Mouse (Mus musculus): ENCODE measurements at regions not wholly inside any gene's neighbourhood (a gene's known extent, or its start where the extent isn't known, plus 50 kb on each side); places are given as distances from the start of the nearest gene placed in this dataset.

GRCm38 (mm10) chr7:111322901-111323300 is 240.1 kb upstream of the Eif4g2 start:
- no peak for DNase-seq

DNA sequence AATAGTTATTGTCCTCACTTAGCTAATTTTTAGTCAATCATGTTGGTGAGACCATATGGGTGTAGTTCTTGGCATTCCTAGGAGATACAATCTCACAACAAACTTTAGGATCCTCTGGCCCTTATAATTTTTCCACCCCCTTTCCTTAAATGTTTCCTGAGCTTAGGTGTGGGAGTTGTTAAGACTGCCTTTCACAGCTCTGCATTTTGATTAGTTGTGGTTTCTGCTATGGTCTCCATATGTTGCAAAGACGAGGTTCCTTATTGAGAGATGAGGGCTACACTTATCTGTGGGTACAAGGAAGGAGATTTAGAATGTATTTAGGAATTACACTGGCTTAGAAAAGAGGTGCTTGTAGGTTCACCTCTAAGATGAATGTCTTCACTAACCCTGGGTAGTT is 237.1 kb upstream of the Eif4g2 start:
- no peak for DNase-seq

DNA sequence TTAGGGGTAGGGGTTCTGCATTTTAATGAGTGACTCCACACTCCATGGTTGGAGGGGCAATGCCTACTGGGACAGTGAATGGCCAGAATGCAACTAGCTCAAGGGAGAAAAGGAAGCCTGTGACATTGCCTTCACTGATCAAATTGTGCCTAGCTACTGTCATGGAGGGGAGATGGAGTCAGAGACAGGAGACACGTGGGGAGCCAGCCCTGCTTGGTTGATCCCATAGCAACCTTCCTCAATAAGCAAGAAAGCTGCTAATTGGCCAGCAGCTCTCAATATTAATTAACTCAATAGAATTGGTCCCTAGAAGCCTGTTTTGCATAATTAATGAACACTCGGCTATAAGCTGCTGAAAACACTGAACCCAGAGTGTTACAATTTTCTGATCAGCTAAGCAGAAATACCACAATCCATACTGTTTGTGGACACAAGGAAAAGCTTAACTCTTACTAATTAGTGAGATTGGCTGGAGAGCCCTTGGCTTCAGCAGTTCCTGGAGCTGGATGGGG is 233.7 kb upstream of the Eif4g2 start:
- DNase-seq, result no peak

- no peak for DNase-seq
Observed at GRCm38 (mm10) chr7:111313921-111314320, 231.1 kb upstream of the Eif4g2 start.

DNA sequence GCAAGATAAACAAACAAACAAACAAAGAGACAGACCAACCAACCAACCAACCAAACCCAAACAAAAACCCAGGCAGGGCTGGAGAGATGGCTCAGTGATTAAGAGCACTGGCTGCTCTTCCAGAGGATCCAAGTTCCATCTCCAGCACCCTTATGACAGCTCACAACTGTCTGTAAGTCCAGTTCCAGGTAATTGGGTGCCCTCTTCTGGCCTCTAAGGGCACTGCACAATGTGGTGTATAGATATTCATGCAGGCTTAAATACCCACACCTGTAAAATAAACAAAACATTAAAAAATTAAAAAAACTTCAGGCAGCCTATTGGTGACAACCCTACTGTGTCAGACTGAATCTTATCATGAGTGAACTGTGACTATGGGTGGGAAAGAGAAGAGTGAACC is 222.4 kb upstream of the Eif4g2 start:
- no peak for DNase-seq

DNA sequence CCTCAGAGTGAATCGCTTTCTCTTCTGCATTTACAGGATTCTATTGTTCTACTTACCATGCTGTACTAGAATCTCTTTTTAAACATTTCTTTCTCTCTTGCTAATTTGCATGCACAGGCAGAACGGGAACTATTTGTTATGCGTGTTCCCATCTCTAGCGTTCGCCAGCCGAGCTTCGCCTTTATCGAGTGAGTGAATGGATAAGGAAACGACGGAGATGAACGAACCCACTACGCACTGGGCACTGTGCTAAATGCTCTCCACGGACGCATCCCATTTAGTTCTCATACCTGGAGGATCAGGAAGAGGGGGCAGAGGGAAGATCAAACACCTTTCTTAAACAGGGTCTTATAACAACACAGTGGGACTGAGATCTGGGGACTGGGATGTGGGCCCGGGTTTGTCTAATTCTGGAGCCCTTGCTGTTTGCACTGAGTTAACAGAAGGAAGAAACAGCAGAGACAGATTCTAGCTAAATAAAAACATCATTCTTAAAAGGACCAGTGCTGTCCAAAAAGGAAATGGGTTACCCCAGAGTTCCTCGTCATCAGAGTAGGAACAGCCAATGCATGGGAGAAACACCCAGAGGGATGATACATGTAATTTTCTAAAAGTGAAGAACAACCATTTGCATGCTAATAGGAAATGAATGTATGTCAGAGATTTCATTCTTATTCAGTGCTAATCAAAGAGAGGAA is 219.1 kb upstream of the Eif4g2 start:
- DNase-seq, result no peak

- DNase-seq, result no peak
Observed at GRCm38 (mm10) chr7:111297174-111297902, 214.5 kb upstream of the Eif4g2 start.

- DNase-seq, result peak; percentile 31
Observed at GRCm38 (mm10) chr7:111283411-111283955, 200.7 kb upstream of the Eif4g2 start.

- DNase-seq, result peak; percentile 77
Observed at GRCm38 (mm10) chr7:111282314-111282713, 199.5 kb upstream of the Eif4g2 start.

DNA sequence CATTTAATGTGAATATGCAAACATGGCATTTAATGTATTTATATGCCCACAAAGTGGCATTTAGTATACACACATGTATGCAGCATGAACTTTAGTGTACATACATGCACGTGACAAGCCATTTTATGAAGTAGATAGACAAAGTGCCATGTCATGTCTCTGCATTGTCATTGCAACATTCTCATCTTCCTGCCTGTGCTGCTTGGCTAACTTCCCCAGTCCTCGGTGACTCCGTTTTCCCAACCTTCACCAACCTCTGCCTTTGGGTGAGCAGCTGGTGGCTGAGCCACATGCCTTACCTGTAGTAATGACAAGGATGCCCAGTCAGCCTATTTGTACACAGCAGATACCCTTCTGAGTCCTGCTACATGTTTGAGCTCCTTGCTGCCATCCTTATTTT is 194.9 kb upstream of the Eif4g2 start:
- DNase-seq, result no peak

- DNase-seq, result no peak
Observed at GRCm38 (mm10) chr7:111273839-111274238, 191.0 kb upstream of the Eif4g2 start.

DNA sequence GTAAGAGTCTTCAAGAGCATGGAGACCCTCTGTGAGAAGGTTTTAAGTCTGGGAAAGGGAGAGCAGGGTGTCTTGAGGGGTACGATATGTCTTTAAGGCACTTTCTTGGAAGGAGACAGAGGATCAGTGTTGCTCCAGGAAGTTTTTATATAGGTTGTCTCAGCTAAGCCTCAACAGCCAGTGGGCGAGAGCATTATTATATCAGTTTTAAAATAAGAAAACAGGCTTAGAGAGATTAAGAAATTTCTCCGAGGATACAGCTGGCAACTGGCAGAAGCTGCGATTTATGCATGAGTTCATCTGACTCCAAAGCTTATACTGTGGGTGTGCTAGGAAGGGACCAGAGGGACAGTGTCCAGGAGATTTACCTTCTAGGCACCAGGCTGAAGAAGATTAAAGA is 188.0 kb upstream of the Eif4g2 start:
- DNase-seq, result no peak

DNA sequence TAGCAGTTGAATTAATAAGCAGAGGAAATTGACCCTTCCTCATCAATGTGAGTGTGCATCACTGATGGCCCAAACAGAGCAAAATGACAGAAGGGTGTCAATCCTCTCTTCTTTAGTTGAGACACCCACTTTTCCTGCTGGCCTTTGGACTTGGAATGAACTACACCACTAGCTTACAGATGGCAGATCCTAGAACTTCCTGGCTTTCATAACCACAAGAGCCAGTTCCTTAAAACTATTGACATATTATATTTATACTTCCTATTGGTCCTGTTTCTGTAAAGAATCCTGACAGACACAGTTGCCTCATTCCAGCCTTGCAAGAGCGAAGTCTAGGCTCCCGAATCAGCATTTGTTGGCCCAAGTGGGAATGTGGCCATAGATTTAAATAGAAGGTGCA is 185.4 kb upstream of the Eif4g2 start:
- no peak for DNase-seq

DNA sequence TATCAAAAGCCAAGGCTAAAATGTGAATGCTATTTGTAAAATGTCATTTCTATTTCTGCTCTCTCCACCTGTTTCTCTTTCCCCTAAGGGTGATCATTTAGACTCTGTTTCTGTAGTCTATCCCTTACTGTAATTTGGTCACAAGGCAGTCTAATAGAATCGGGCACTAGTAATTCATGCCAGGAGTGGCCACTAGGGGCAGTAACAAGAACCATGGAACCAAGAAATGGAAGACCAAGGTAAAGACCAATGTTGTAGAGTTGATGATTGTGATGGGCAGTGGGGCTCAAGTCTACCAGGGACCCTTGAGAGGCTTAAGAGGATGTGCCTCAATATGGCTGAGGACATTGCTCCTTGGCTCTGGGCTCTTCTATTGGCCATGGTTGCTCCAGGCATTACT is 180.5 kb upstream of the Eif4g2 start:
- DNase-seq, result no peak

DNA sequence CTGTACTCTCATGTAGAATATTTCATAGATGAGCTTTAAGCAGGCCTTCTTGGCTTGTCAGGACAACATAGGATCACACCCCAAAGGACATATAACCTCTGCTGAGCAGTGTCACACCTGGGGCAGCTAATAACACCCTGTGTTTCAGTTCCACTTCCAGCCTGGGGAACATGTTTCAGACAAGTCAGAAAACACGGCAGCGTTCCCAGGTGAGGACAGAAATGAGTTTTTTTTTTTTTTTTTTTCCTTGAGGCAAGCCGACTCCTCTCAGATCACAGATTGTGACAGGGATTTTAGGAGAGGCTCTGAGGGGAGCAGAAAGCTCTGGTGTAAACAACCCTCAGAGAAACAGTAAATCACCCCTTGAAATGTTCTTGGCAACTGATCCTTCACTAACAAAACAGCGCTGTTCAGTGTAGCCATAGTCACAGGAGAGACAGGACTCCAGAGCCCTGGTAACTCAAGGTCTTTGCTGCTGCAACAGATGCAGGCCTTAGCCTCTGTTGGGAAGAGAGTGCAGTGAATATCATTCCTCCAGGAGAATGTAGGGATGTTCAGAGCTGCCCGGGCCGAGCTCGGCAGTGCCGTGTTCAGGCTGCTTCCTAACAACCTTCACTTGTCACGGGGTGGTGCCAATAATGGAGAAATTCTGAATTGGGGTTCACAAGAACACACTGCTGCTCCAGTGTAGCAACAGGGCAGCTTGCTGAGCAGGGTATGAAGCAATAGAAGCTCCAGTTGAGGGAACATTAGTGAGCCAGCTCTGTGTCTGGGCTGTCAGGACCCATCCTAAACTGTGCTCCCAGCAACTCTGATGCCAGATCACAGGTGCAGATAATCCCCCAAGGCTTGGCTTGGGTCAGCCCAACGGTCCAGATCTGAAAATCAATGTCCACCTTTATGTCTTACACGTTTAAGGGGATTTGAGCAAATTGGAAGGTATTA is 177.1 kb upstream of the Eif4g2 start:
- DNase-seq, result no peak

GRCm38 (mm10) chr7:111257842-111258241 is 175.0 kb upstream of the Eif4g2 start:
- no peak for DNase-seq

GRCm38 (mm10) chr7:111256199-111256598 is 173.4 kb upstream of the Eif4g2 start:
- no peak for DNase-seq

DNA sequence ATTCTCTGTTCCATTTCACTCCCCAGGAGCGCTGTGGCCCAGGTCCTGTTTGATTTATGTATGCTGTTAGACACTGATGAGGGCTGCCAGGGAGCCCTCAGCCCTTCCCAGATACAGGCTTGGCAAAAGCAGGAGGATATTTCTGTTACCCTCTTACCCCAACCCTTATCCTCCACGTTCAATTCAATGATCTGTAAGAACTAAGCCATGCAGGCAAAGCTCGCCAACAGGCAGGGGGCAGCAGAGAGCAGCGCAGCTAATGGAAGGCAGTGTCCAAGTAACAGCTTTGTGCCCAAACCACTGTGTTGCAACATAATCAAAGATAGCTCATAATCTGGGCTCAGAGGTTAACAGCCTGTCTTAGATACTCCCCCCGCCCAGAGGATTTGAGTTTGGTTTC is 166.8 kb upstream of the Eif4g2 start:
- DNase-seq, result peak; percentile 91

DNA sequence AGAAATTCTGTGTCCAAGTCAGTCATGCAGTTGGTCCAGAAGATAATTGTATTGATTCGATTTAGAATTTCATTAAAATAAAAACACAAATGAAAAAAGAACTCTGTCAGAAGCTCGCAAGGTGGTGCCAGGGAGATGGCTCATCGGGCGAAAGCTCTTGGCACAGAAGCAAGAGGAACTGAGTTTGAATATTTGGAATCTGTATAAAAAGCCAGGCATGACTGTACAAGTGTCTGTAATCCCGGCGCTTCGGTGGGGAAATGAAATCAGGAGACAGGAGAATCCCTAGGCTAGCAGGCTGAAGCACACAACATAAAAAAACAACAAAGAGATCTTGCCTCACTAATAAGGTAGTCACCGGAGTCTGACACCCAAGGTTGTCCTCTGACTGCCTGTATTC is 162.7 kb upstream of the Eif4g2 start:
- no peak for DNase-seq

DNA sequence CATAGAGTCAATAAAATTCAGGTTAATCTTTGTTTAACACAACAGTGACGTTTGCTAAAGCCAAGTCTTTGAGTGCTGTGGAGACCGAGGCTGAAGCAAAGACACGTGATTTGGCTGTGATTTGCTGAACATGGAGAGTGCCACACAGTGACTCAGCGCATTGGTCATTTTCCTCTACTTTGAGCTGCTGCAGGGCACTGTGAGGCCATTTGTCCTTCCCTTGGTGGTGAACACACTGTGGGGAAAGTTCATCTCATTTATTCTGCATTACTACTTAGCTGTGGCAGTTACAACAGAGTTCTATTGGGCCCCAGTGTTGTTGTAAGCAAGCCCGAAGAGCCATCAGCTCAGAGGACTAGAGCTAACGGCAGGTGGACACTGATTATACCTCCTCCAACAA is 162.2 kb upstream of the Eif4g2 start:
- no peak for DNase-seq

DNA sequence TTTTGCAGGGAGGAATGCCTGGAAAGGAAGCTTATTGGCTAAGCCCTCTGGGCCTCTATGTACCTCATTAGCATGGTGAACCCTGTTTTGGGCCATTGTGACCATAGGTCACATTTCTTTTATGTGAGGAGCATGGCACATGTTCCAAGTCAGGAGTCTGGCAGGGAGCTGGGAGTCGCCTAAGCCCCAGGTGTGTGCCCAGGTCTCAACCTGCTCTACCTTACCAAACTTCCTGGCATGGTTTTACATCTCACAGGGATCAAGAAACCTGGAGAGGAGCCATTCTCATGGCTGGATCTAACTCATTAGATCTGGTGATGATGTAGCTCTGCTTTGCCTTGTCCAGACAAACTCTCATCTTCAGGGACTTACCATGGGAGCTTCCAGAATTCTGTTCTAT is 161.0 kb upstream of the Eif4g2 start:
- no peak for DNase-seq

- no peak for DNase-seq
Observed at GRCm38 (mm10) chr7:111242646-111243045, 159.8 kb upstream of the Eif4g2 start.

DNA sequence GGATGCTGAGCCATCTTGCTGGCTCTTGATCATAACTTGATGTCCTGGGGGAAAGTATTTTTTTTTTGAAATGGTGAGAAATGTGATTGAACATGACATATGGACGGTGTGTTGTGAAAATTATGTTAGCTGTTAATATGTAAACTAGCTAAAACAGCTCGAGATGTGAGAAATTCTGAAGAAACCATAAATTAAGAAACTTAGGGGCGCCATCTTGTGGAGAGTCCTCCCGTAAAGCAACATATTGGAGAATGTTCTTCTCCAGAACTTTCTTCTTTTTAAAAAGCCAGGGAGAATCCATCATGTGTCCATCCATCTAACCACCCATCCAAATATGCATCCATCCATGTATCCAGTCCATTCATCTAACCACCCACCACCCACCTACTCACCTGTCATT is 158.7 kb upstream of the Eif4g2 start:
- DNase-seq, result peak; percentile 76
